Mouse (Mus musculus) C2C12 (cell line): ENCODE measurements around the gene Dgka.

Experiments
- CTCF ChIP-seq: IDR thresholded peaks from one replicate; pipeline ENCODE4 v1.5.1; 2011; ENCODE audit not compliant: control insufficient read depth, insufficient read depth, insufficient read length
- USF1 ChIP-seq: IDR thresholded peaks from one replicate; pipeline ENCODE4 v1.6.1; 2011; ENCODE audit warnings: low read depth, mild to moderate bottlenecking, control low read depth, moderate library complexity

DNA sequence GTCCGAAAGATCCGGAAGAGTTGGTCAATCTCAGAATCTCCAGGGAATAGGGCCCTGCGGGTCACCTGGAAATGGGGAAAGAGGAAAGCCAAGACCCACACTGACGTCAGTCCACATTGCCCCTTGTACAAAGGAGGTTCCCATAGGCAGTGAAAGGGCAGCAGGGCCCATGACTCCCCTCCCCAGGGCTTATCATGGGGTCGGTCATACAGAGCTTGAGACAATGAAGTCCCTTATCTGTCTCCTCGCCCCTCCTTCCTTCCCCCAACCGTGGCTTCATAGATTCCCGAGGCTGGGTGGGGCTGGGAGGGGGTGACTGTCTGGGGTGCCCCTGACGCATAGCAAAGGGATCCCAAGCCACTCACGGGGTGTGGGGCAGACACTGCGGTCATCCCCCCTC is 45.0 kb downstream of the Dgka start:
- TF ChIP-seq CTCF (no peak), USF1 (no peak)
